Mouse (Mus musculus): Measurements from ENCODE around the gene Commd2. TPM values are rescaled to one million over a fixed set of nuclear protein-coding genes. Genes with fewer than 3 reads are reported as not detected.

The Commd2 gene
- total RNA-seq (2023) = 34.4 TPM

GRCm38 (mm10) chr3:57651231-57651864 is at the start of gene Commd2:
Gene Commd2, minus strand, starts transcription at chr3:57651715.

GRCm38 (mm10) chr3:57692719-57693118 is 41.2 kb upstream of the Commd2 start, which contains the start of gene Ankub1:
Gene Ankub1, minus strand, starts transcription at chr3:57692799.

Other genes with a start within 250 kb of the Commd2 start
- not detected for gene Tm4sf4, start 226.4 kb downstream of the Commd2 start, total RNA-seq (2023)
- gene Wwtr1, start 75.8 kb downstream of the Commd2 start, total RNA-seq (2023) = not detected
- gene Ankub1, start 41.1 kb upstream of the Commd2 start, total RNA-seq (2023) = not detected
- gene Rnf13, start 84.3 kb upstream of the Commd2 start, total RNA-seq (2023) = 32.6 TPM
- gene Pfn2, start 196.4 kb upstream of the Commd2 start, total RNA-seq (2023) = 4.1 TPM

All from CD4-positive naive resting alpha-beta T cell, adult 76 days (primary cell).